Mouse (Mus musculus) frontal cortex, postnatal 25 days (tissue): ENCODE measurements around the gene Prr13.
A peak's percentile ranks its signal among the peaks of the same experiment; 100 is the strongest.

Source experiments
- DNase-seq, 2 experiments: peaks; one replicate each; pipeline ENCODE4 v3.0.0; 2022; ENCODE audit warnings: low spot score in 2 of 2

Prr13 gene

DNA sequence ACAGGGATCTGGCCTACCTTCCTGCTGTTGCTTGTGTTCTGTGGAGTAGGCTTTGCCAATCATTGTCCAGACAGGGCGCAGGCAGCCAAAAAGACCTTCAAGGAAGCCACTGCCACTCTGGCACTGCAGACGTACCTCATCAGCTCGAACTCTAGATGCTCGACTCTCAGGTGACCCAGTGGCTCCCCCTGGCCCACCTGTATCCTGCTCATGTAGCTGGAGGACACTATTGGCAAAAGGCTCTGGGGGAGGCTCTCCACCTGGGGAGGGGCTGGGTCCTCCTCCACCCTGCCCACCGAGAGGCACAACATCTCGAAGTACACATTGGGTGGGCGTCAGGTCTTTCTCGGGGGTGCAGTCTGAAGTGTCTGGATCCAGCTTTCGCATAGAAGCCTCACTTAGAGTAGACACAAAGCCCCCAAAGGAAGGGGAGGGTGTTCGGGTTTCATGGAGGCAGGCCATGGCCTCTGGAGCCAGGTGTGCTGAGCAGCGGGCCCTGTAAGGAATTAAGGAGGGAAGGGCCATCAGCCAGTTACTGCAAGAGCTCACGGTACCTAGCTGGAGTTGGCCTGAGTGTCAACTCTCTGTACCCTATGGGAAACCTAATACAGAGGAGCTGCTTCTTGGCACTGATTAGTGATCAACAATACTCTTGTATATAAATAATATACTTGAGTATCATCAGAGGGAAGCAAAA lies 46.4 kb downstream of the Prr13 start:
- no peak for DNase-seq

DNA sequence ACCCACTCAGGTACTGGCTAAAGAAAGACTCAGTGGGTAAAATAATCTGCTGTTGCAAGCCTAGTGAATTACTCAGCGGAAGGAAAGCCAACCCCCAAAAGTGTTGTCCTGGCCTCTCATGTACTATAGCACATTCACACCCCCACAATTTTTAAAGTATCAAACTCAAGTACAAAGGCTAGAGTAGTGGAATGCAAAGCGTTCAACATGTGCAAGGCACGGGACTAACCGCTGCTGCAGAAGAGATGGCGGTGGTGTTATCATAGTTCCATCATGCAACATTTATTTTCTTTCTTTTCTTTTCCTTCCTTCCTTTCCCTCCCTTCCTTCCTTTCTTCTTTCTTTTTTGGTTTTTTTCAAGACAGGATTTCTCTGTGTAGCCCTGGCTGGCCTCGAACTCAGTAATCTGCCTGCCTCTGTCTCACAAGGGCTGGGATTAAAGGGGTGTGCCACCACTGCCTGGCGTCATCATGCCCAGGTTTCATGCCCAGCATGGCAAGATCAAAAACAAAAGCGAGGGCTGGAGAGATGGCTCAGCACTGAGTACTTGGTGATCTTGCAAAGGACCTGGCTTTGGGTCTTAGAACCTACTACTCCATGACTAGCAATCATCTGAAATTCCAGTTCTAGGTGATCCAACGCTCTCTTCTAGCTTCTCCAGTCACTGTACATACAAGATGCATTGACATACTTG lies 47.1 kb downstream of the Prr13 start:
- no peak for DNase-seq

DNA sequence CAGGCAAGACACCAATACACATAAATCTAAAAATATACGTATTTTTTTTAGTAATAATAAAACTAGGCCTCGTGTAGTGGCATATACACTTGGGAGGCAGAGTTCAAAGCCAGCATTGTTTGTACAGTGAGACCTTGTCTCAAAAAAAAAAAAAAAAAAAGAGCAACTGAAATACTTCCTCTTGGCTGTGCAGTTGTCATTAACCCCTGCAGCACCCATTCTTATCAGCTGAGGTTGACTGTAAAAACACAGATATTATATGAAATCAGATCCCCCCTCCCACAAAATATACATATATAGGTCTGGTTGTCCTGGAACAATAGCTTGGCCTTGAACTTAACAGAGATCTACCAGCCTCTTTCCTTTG lies 47.6 kb downstream of the Prr13 start:
- no peak for DNase-seq

DNA sequence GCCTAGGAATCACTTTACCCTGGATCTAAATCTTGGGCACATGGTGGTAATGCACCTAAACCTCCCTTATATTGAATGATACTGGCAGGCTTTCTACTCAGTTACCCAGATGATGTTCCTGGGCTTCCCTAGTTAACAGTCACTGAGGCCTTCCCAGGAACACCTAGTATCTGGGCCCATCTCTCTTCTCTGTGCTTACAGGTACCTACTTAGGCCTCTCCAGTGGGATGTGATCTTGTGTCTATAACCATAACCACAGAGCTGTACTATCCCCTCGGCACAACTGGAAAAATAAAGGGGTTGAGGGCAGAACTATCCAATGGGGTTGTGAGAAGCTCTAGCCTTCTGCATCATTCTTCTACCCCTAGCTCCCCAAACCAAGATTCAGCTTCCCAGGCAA lies 48.0 kb downstream of the Prr13 start:
- DNase-seq = no peak

DNA sequence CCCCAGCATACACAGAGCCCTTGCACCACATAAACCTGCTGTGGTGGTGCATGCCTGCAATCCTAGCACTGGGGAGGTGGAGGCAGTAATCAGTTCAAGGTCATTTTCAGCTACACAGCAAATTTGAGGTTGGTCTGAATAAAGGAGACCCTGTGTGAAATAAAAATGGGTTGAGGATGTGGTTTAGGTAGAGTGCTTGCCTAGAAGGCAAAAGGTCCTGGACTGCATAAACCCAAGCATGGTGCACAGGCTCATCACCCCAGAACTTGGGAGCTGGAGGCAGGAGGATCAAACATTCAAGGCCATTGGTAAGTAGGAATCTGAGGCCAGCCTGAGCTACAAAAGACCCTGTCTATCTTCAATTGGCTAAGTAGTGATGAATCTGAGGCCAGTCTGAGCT lies 48.7 kb downstream of the Prr13 start:
- no peak for DNase-seq

DNA sequence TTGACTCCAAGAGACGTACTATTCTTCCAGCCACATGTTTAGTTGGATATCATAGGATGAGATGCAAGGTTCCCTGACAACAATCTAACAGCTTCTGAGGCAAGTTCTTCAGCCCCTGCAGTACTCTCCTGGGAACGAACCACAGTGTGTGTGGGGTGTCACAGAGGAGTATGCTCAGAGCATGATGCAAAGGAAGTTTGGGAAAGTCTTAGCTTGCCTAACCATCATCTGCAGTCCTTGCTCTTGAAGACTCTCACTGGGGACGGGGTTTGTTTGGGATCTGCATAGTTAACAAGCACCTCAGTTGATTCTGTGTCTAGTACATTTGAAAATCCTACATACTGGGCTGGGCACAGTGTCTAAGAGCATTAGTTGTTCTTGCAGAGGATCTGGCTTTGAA lies 49.5 kb downstream of the Prr13 start:
- no peak for DNase-seq

DNA sequence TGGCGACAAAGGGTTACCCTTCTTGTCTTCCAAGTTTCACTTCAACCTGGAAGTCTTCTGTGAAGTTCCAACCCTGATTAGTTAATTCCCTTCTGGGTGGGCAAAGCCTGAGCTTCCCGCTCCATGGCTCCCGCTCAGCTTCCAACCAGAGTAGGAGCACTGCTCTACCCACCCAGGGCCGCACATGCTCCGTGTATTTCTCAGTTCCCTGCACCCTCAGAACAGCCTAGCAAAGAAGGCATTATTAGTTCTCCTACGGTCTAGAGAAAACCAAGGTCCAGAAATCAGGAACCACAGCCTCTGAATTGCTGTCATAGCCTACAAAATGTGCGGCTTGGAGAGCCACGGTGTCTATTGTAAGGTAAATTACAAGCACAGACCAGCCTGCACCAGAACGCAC lies 51.3 kb downstream of the Prr13 start:
- DNase-seq = no peak

DNA sequence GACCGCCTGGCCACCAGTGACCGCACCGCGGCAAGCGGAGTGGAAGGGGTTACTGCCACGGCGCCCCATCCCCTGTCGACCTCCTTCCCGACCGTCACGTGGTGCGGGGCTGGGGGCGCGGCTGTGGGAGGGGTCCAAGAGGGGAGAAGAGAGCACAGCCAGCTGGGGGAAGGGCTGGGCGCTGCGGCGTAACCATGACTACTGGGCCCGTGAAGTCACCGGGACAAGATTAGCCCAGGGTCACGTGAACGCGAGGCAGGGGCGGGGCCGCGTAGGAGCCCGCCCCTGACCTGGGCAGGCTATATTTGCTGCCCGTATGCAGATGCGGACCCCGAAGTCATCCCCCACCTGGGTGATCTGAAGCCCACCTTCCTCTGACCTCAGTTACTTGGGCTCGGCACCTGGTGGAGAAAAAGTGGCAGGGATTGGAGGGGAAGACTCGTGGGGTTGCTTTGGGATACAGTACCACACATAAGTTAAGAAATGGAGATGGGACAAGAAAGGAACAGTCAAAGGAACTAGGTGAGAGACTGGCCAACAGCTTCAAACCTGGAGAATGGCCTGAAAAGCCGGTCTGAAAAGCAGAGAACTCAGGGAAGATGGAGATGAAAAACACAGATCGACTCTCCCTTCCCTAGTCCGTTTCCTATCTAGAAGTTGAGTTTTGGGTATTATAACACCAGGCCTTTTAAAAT lies 51.9 kb downstream of the Prr13 start:
- peak; percentile 62 to 75 for DNase-seq

DNA sequence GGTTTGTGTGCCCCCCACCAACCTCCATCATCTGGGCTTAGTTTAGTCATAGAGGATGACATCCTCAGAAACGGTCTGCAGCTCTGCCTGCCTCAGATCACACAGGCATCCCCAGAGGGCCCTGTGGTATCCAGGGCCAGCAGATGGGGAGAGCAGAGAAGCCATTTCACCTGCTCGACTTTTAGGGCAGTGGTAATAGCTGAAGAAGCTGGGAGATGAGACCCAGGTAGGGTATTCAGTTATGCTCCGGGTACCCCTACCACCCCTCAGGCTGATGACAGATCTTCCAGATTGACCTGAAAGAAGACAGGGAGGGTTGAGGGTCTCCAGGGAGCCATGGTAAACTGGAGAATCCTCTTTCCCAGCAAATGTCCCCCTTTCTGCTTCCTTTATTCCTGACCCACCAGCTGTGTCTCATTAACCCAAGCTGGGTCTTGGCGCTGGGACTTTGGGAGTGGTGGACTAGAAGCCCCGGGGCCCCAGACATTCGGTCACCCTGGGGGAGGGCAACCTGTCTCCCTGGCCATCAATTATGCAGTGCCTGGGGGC lies 52.5 kb downstream of the Prr13 start:
- DNase-seq = no peak

DNA sequence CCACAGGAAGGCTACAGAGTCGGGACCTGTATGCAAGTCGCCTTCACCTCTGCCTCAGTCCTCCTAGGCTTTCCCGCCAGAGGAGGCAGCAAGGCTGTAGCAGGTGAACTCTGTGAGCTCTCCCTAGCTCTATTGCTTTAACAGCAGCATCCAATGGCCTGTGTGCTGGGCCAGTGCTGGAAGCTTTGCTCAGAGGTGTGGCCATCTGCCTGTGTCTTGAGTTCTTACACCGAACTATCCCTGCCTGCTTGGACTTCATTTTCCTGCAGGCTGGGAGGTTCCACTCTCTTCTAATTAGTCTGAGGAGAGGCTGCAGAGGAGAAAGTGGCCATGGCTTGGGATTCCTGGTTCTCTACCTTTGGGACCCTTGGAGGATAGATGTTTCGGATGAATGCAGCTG lies 53.2 kb downstream of the Prr13 start:
- DNase-seq = no peak
